Mouse (Mus musculus): ENCODE measurements around the gene Cdh4. TPM values are rescaled to one million over a fixed set of nuclear protein-coding genes. Genes with fewer than 3 reads are reported as not detected.

Cdh4 gene
- polyA plus RNA-seq, 1 experiment from 2014 or later = 43.0 TPM

DNA sequence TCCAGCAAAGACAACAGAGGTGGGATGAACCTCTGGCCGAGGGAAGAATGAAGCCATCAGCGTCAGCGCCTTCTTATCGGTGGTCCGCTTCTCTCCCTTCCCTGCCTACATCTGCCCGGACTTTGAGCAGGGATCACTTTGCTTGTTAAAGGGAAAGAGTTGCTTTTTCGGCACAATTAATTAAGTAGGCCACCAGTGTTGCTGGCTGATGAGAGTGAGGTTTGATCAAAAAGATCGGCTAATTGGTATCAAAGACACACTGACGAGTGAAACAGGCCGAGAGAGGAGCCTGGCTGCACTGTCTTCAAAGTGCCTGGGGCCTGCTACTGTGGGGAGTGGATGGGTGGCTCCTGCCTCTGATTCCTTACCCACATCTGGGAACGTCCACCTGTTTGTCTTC is 49.7 kb downstream of the Cdh4 start:
- Histone ChIP-seq H3K27ac (ENCODE audit: low read depth, low read length) (no peak overlapping the region), H3K36me3 (ENCODE audit: control insufficient read depth, insufficient read depth, low read length) (no peaks in the 10 kb centered on the region), H3K9me3 (ENCODE audit: control insufficient read depth, low read length) (no peaks in the 10 kb centered on the region), H3K4me3 (ENCODE audit: low read length) (no peak overlapping the region), H3K4me1 (ENCODE audit: control insufficient read depth, insufficient read depth, low read depth, low read length) (peaks cover 3% of the 10 kb centered on the region), H3K27me3 (replicated peaks; ENCODE audit: control insufficient read depth, insufficient read depth, low read length) (no peaks in the 10 kb centered on the region), H3K4me2 (ENCODE audit: low read length) (no peak overlapping the region), H3K9ac (ENCODE audit: low read depth, low read length) (no peak overlapping the region)
- ATAC-seq = no peak
- 48% methylated on average over 11 of the region's 11 CpGs for WGBS

GRCm38 (mm10) chr2:179494276-179494675 is 52.0 kb downstream of the Cdh4 start:
- H3K27ac ChIP-seq (ENCODE audit: low read depth, low read length) = no peak overlapping the region
- H3K9me3 ChIP-seq (ENCODE audit: control insufficient read depth, low read length) = no peaks in the 10 kb centered on the region
- no peak overlapping the region for H3K9ac ChIP-seq (ENCODE audit: low read depth, low read length)
- no peaks in the 10 kb centered on the region for H3K36me3 ChIP-seq (ENCODE audit: control insufficient read depth, insufficient read depth, low read length)
- 94% methylated on average over 1 of the region's 1 CpGs for WGBS
- no peak for ATAC-seq
- no peaks in the 10 kb centered on the region for H3K27me3 ChIP-seq (replicated peaks; ENCODE audit: control insufficient read depth, insufficient read depth, low read length)
- H3K4me1 ChIP-seq (ENCODE audit: control insufficient read depth, insufficient read depth, low read depth, low read length) = peaks cover 3% of the 10 kb centered on the region
- no peak overlapping the region for H3K4me2 ChIP-seq (ENCODE audit: low read length)
- H3K4me3 ChIP-seq (ENCODE audit: low read length) = no peak overlapping the region

GRCm38 (mm10) chr2:179510439-179510838 is 68.2 kb downstream of the Cdh4 start:
- no peaks in the 10 kb centered on the region for H3K27me3 ChIP-seq (replicated peaks; ENCODE audit: control insufficient read depth, insufficient read depth, low read length)
- no peak overlapping the region for H3K4me2 ChIP-seq (ENCODE audit: low read length)
- no peak for ATAC-seq
- no peak overlapping the region for H3K9ac ChIP-seq (ENCODE audit: low read depth, low read length)
- H3K9me3 ChIP-seq (ENCODE audit: control insufficient read depth, low read length) = no peaks in the 10 kb centered on the region
- H3K4me3 ChIP-seq (ENCODE audit: low read length) = no peak overlapping the region
- H3K4me1 ChIP-seq (ENCODE audit: control insufficient read depth, insufficient read depth, low read depth, low read length) = no peaks in the 10 kb centered on the region
- H3K27ac ChIP-seq (ENCODE audit: low read depth, low read length) = no peak overlapping the region
- H3K36me3 ChIP-seq (ENCODE audit: control insufficient read depth, insufficient read depth, low read length) = no peaks in the 10 kb centered on the region
- WGBS = 82% methylated on average over 16 of the region's 16 CpGs

DNA sequence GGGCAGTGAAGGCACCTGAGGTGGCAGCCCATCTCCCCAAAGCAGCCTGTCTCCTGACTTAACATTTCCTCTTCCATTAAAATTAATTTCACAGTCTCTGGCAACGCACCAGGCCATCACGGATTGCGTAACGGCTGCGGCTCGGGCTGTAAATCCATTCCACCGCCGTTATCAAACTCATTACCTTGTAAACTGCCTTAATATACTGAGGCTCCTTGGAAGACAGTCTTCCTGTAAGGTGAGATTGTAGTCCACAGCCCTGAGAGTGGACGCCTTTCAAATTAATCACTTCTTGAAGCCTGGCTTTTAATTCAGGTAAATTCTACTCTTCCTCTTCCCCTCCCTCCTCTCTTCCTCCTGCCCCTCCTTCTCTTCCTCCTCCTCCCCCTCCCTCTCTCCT is 74.3 kb downstream of the Cdh4 start:
- Histone ChIP-seq H3K9me3 (ENCODE audit: control insufficient read depth, low read length) (no peaks in the 10 kb centered on the region), H3K4me1 (ENCODE audit: control insufficient read depth, insufficient read depth, low read depth, low read length) (peaks cover 17% of the 10 kb centered on the region), H3K4me3 (ENCODE audit: low read length) (no peak overlapping the region), H3K27me3 (replicated peaks; ENCODE audit: control insufficient read depth, insufficient read depth, low read length) (no peaks in the 10 kb centered on the region), H3K9ac (ENCODE audit: low read depth, low read length) (no peak overlapping the region), H3K36me3 (ENCODE audit: control insufficient read depth, insufficient read depth, low read length) (no peaks in the 10 kb centered on the region), H3K4me2 (ENCODE audit: low read length) (no peak overlapping the region), H3K27ac (ENCODE audit: low read depth, low read length) (no peak overlapping the region)
- WGBS = 73% methylated on average over 9 of the region's 9 CpGs
- no peak for ATAC-seq

- Histone ChIP-seq H3K4me3 (ENCODE audit: low read length) (no peak overlapping the region), H3K27me3 (replicated peaks; ENCODE audit: control insufficient read depth, insufficient read depth, low read length) (no peaks in the 10 kb centered on the region), H3K9ac (ENCODE audit: low read depth, low read length) (no peak overlapping the region), H3K4me1 (ENCODE audit: control insufficient read depth, insufficient read depth, low read depth, low read length) (peaks cover 31% of the 10 kb centered on the region), H3K27ac (ENCODE audit: low read depth, low read length) (no peak overlapping the region), H3K36me3 (ENCODE audit: control insufficient read depth, insufficient read depth, low read length) (no peaks in the 10 kb centered on the region), H3K9me3 (ENCODE audit: control insufficient read depth, low read length) (no peaks in the 10 kb centered on the region), H3K4me2 (ENCODE audit: low read length) (no peak overlapping the region; the same call in 1 of the 2 replicates)
- ATAC-seq = no peak
- WGBS = 15% methylated on average over 14 of the region's 14 CpGs
Measured at GRCm38 (mm10) chr2:179518456-179519032, 76.3 kb downstream of the Cdh4 start.

DNA sequence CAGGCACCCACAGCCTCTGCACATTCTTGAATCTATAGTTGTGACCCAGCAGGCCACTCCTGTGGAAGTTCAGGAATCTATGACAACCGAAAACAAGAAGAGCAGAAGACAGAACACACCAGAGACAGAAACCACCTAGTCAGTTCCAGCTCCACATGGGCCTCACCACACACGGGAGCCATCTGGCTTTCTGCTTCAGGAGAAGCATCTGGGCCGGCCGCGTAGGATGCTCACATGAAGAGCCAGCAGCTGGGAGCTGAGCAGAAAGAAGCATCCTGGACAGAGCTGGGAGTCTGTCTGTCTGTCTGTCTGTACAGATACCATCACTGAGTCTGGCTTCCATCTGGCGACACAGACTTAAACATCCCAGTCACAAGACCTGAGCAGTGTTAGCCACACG is 76.9 kb downstream of the Cdh4 start:
- Histone ChIP-seq H3K4me1 (ENCODE audit: control insufficient read depth, insufficient read depth, low read depth, low read length) (peaks cover 31% of the 10 kb centered on the region), H3K4me2 (ENCODE audit: low read length) (no peak overlapping the region), H3K9ac (ENCODE audit: low read depth, low read length) (no peak overlapping the region), H3K27me3 (replicated peaks; ENCODE audit: control insufficient read depth, insufficient read depth, low read length) (no peaks in the 10 kb centered on the region), H3K4me3 (ENCODE audit: low read length) (no peak overlapping the region), H3K27ac (ENCODE audit: low read depth, low read length) (no peak overlapping the region), H3K36me3 (ENCODE audit: control insufficient read depth, insufficient read depth, low read length) (no peaks in the 10 kb centered on the region), H3K9me3 (ENCODE audit: control insufficient read depth, low read length) (no peaks in the 10 kb centered on the region)
- WGBS = 78% methylated on average over 7 of the region's 7 CpGs
- no peak for ATAC-seq

DNA sequence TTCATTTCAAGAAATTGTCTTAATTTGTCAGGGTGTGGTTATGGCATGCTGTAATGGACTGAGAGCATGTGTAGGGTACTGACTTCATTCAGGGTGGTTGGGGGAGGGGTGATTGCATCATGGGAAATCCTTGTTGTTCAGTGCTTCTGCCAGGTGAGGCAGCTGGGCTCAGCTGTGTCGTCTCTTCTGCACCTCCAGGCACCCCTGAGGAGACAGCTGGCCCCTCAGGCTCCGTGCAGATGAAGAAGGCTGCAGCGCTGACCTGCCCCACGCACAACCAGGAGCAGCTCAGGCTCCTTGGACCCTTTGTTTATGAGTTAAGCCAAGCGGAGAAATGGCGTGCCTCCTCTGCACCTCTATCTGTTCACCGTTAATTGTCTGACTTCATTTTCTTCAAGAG is 77.7 kb downstream of the Cdh4 start:
- H3K27me3 ChIP-seq (replicated peaks; ENCODE audit: control insufficient read depth, insufficient read depth, low read length) = no peaks in the 10 kb centered on the region
- no peak overlapping the region for H3K9ac ChIP-seq (ENCODE audit: low read depth, low read length)
- no peaks in the 10 kb centered on the region for H3K9me3 ChIP-seq (ENCODE audit: control insufficient read depth, low read length)
- no peak overlapping the region for H3K4me3 ChIP-seq (ENCODE audit: low read length)
- ATAC-seq = no peak
- H3K4me1 ChIP-seq (ENCODE audit: control insufficient read depth, insufficient read depth, low read depth, low read length) = peaks cover 31% of the 10 kb centered on the region
- no peak overlapping the region for H3K27ac ChIP-seq (ENCODE audit: low read depth, low read length)
- WGBS = 25% methylated on average over 7 of the region's 7 CpGs
- H3K36me3 ChIP-seq (ENCODE audit: control insufficient read depth, insufficient read depth, low read length) = no peaks in the 10 kb centered on the region
- no peak overlapping the region for H3K4me2 ChIP-seq (ENCODE audit: low read length)

DNA sequence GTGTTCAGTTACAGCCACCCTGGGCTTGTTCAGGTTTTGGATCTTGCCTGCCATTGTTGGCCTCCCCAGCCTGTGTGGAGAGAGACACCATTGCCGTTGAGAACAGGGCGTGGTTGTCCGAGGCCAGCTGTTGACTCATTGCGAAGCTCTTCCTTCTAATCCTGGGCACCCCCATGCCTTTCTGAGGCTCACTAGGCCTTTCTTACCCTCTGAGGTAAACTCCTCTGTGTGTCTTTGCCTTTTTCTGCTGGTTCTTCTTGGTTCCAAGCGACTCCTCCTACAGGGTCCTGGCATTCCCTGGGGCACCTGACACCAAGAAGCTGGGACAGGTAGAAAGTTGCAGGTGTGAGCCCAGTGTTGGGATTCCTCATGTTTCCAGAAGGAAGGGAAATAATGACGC is 78.7 kb downstream of the Cdh4 start:
- ATAC-seq = no peak
- Histone ChIP-seq H3K36me3 (ENCODE audit: control insufficient read depth, insufficient read depth, low read length) (no peaks in the 10 kb centered on the region), H3K9ac (ENCODE audit: low read depth, low read length) (no peak overlapping the region), H3K27ac (ENCODE audit: low read depth, low read length) (no peak overlapping the region), H3K4me3 (ENCODE audit: low read length) (no peak overlapping the region), H3K4me2 (ENCODE audit: low read length) (no peak overlapping the region), H3K27me3 (replicated peaks; ENCODE audit: control insufficient read depth, insufficient read depth, low read length) (no peaks in the 10 kb centered on the region), H3K9me3 (ENCODE audit: control insufficient read depth, low read length) (no peaks in the 10 kb centered on the region), H3K4me1 (ENCODE audit: control insufficient read depth, insufficient read depth, low read depth, low read length) (peaks cover 31% of the 10 kb centered on the region)
- 88% methylated on average over 6 of the region's 6 CpGs for WGBS

DNA sequence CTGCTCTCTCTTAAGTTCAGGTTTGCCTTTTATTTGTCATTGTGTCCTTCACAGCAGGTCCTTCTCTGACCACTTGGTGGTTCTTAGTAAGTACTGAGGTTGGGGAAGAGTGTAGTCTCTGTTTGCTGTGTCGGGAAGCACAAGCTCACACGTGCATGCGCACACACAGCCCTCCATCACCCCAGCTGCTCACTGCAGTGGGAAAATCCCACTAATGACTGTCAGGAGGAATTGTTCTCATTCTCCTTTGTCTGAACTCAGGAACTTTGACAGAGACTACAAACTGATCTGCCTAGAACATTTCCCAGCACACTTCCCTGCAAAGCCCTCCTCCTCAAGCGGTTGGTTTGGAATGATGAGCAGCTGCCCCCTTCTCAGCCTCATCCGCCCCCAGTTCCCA is 79.2 kb downstream of the Cdh4 start:
- H3K27ac ChIP-seq (ENCODE audit: low read depth, low read length) = no peak overlapping the region
- ATAC-seq = no peak
- peaks cover 30% of the 10 kb centered on the region for H3K4me1 ChIP-seq (ENCODE audit: control insufficient read depth, insufficient read depth, low read depth, low read length)
- H3K9ac ChIP-seq (ENCODE audit: low read depth, low read length) = no peak overlapping the region
- 45% methylated on average over 5 of the region's 5 CpGs for WGBS
- H3K9me3 ChIP-seq (ENCODE audit: control insufficient read depth, low read length) = no peaks in the 10 kb centered on the region
- H3K27me3 ChIP-seq (replicated peaks; ENCODE audit: control insufficient read depth, insufficient read depth, low read length) = no peaks in the 10 kb centered on the region
- no peak overlapping the region for H3K4me2 ChIP-seq (ENCODE audit: low read length)
- no peak overlapping the region for H3K4me3 ChIP-seq (ENCODE audit: low read length)
- no peaks in the 10 kb centered on the region for H3K36me3 ChIP-seq (ENCODE audit: control insufficient read depth, insufficient read depth, low read length)

- WGBS = 16% methylated on average over 8 of the region's 8 CpGs
- Histone ChIP-seq H3K9ac (ENCODE audit: low read depth, low read length) (no peak overlapping the region), H3K9me3 (ENCODE audit: control insufficient read depth, low read length) (no peaks in the 10 kb centered on the region), H3K4me1 (ENCODE audit: control insufficient read depth, insufficient read depth, low read depth, low read length) (peaks cover 29% of the 10 kb centered on the region), H3K4me2 (ENCODE audit: low read length) (no peak overlapping the region), H3K36me3 (ENCODE audit: control insufficient read depth, insufficient read depth, low read length) (no peaks in the 10 kb centered on the region), H3K27ac (ENCODE audit: low read depth, low read length) (no peak overlapping the region), H3K27me3 (replicated peaks; ENCODE audit: control insufficient read depth, insufficient read depth, low read length) (no peaks in the 10 kb centered on the region), H3K4me3 (ENCODE audit: low read length) (no peak overlapping the region)
- no peak for ATAC-seq
Measured at GRCm38 (mm10) chr2:179522141-179522540, 79.9 kb downstream of the Cdh4 start.
